ENCODE assay signal across 17 mouse cellular contexts in genomic region chr8:121820840-121821239, GRCm38 (mm10).
"Had no signal": no experiment of that assay in that cellular context is flagged by ENCODE, and none has a peak within 500 bp of the region (broad histone marks: within the 10 kb centered on the region; RNA-seq: fewer than 3 reads in every experiment).

No protein-coding gene starts in this region.

- H3K4me3 ChIP-seq: midbrain, embryonic 10.5 days; midbrain, embryonic 12.5 days; myocyte; neural tube, embryonic 13.5 days; neural tube, embryonic 15.5 days had no signal

- H3K4me1 ChIP-seq: midbrain, embryonic 10.5 days; midbrain, embryonic 12.5 days; neural tube, embryonic 13.5 days; neural tube, embryonic 15.5 days had no signal

- DNase-seq: lung, adult 18-20 months; lung, embryonic 14.5 days; lung, postnatal 10 days; midbrain, embryonic 14.5 days; retina, postnatal 1 day; right cerebral cortex, adult 18-20 months; right cerebral cortex, postnatal 25 days; right cerebral cortex, postnatal 4 days; spleen, adult 18-20 months; thymus, adult 18-20 months; thymus, postnatal 25 days had no signal

- H3K27ac ChIP-seq: liver, embryonic 14.5 days; midbrain, embryonic 10.5 days; midbrain, embryonic 12.5 days; neural tube, embryonic 13.5 days; neural tube, embryonic 15.5 days had no signal

- H3K27me3 ChIP-seq: midbrain, embryonic 12.5 days; neural tube, embryonic 13.5 days; neural tube, embryonic 15.5 days had no signal
